Mouse (Mus musculus) ovary, postnatal 10 days (tissue): ENCODE measurements at regions not wholly inside any gene's neighbourhood (a gene's known extent, or its start where the extent isn't known, plus 50 kb on each side); places are given as distances from the start of the nearest gene placed in this dataset.

Experiments
- DNase-seq: peaks from one replicate; pipeline ENCODE4 v3.0.0; 2022; ENCODE audit warnings: low spot score

GRCm38 (mm10) chr13:41694749-41695419 is 89.2 kb downstream of the Tmem170b start:
- no peak for DNase-seq

DNA sequence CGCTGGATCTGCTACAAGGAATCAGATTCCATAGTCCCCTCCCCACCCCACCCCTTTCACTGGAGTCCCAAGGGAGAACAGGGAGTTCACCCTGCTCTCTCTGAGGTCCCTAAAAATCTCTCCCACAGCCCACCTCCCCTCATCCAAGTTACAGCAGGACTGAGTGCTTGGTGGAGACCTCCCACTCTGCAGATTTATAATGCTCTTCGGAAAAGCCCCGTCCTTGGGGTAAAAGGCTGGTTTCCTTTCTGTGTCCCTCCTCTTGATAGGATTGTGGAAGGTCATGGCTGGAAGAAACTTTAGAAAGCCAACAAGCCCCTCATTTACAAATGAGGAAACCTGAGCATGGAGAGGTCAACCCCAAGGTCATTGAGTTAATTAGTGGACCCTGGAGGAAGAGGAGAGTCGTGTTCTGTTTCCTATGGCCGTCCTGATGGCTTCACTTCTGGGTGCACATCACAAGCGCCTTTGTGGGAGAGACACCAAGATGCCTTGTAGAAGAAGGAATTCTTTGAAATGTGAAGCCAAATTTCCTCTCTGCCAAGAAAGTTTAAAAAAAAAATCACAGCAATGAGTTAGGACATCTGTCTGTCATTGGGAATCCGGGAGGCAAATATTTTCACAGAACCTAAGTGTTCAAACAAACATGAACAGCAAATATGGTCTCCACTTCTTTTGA is 91.2 kb downstream of the Tmem170b start:
- DNase-seq: no peak

- no peak for DNase-seq
These were observed 95.6 kb downstream of the Tmem170b start for GRCm38 (mm10) chr13:41701345-41701744.

- DNase-seq: no peak
These were observed 96.1 kb downstream of the Tmem170b start for GRCm38 (mm10) chr13:41701829-41702231.

DNA sequence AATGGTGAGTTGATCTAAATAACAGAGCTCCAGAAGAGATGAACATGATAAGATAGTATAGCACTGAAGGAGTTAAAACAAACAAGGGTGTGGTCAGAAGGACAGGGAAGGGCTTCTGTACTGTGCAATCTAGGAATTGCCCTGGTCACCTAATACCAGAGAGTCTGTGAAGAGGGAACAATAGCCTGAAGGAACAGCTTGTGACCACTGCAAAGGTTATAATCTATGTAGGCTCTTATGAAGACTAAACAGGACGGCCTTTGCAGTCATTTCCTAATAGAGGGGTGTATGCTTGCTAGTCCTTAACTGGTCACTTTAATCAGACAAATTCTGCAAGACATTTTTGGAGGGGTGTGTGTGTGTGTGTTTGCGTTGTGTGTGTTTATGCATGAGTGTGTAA is 97.5 kb downstream of the Tmem170b start:
- DNase-seq: no peak

- DNase-seq: no peak
These were observed 97.9 kb downstream of the Tmem170b start for GRCm38 (mm10) chr13:41703618-41704017.

- DNase-seq: no peak
These were observed 99.1 kb downstream of the Tmem170b start for GRCm38 (mm10) chr13:41704806-41705205.

DNA sequence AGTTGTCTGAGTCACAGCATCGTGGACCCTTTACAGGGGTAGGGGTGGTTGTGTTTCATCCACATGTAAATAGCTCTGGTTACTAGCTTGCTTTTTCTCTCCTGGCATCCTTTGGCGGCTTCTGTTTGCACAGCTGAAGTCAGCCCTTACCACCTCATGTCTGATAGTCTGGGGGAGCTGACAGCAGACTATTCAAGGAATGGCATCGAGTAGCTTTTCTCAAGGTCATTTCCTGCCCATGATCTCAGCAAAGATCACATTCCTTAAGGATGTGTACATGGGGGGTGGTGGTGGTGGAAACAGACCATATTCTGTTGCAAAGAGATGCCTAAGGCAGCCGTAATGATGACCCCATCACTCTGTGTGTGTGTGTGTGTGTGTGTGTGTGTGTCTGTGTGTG is 99.9 kb downstream of the Tmem170b start:
- DNase-seq: no peak

DNA sequence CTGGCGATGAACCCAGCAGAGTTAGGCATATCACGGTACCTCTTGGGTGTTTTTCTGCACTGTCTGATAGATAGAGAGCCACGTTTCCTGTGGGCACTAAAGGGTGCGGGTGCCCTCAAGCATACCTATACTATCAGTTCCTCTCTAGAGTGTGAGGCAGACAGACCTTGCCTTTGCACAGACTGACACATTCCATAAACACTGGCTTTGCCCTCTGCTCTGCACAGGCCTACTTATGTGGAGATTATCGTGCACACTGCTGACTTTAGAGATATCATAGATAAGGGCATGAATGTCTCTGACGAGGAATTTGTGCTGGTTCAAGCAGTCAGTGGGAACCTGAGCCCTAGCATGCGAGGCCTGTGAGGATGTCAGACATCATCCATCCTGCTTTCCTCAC is 102.1 kb downstream of the Tmem170b start:
- DNase-seq: no peak

GRCm38 (mm10) chr13:41709071-41709470 is 103.4 kb downstream of the Tmem170b start:
- DNase-seq: no peak

GRCm38 (mm10) chr13:41709475-41710227 is 103.9 kb downstream of the Tmem170b start:
- DNase-seq: peak; percentile 61

GRCm38 (mm10) chr13:41712616-41713015 is 106.9 kb downstream of the Tmem170b start:
- DNase-seq: no peak
